Mouse (Mus musculus) liver, embryonic 14.5 days (tissue): Measurements from ENCODE around the gene Kpna7. TPM values are rescaled to one million over a fixed set of nuclear protein-coding genes. Genes with fewer than 3 reads are reported as not detected.

ENCODE experiments used
- ATAC-seq: fragments of 200-750 bp; cut with Nextera tagmentation; 2 replicates; pipeline ENCODE4 v1.8.0; 2017; ENCODE audit warnings: moderate number of reproducible peaks, mild to moderate bottlenecking, moderate library complexity; ENCODE audit not compliant: insufficient read depth
- DNase-seq, 3 experiments: peaks; one replicate each; pipeline ENCODE4 v3.0.0-alpha.2; 2012 to 2013; ENCODE audit warnings: low read depth in 3 of 3, low spot score in 3 of 3
- H3K27ac ChIP-seq: fragments of 300-500 bp; sonication (generic); 2 replicates; pipeline ENCODE4 v1.5.1; 2014; ENCODE audit warnings: moderate library complexity, mild to moderate bottlenecking, control low read depth, inconsistent platforms
- H3K27me3 ChIP-seq: fragments of 300-500 bp; sonication (generic); 2 replicates; pipeline ENCODE4 v1.6.1; 2014; ENCODE audit warnings: mild to moderate bottlenecking, low read length, moderate library complexity; ENCODE audit not compliant: control insufficient read depth, insufficient read depth
- H3K36me3 ChIP-seq: fragments of 300-500 bp; sonication (generic); replicated peaks from 2 replicates; pipeline ENCODE4 v1.6.1; 2014; ENCODE audit warnings: low read depth; ENCODE audit not compliant: control insufficient read depth, insufficient read depth
- H3K4me1 ChIP-seq, 2 experiments: fragments of 200-500 bp in 1 of 2; fragments of 300-500 bp in 1 of 2; sonication (generic) in 1 of 2; replicated peaks; 2 replicates each; pipeline ENCODE4 v1.6.1; 2012 to 2014; ENCODE audit warnings: antibody characterized with exemption in 1 of 2, inconsistent platforms in 1 of 2, low read length in 1 of 2; ENCODE audit not compliant: control insufficient read depth in 2 of 2, insufficient read depth in 2 of 2
- H3K4me2 ChIP-seq: fragments of 300-500 bp; sonication (generic); 2 replicates; pipeline ENCODE4 v1.6.1; 2014; ENCODE audit warnings: low read depth, mild to moderate bottlenecking, control low read depth, moderate library complexity
- H3K4me3 ChIP-seq, 2 experiments: fragments of 200-500 bp in 1 of 2; fragments of 300-500 bp in 1 of 2; sonication (generic) in 1 of 2; 2 replicates each; pipeline ENCODE4 v1.5.1; 2012 to 2014; ENCODE audit warnings: low read depth in 2 of 2, low read length in 2 of 2, mild to moderate bottlenecking in 2 of 2, control low read depth in 1 of 2, inconsistent platforms in 1 of 2, moderate library complexity in 1 of 2; ENCODE audit not compliant: insufficient read depth in 1 of 2
- H3K9ac ChIP-seq: fragments of 300-500 bp; sonication (generic); replicated peaks from 2 replicates; pipeline ENCODE4 v1.6.1; 2014; ENCODE audit warnings: mild to moderate bottlenecking, control low read depth, moderate library complexity
- H3K9me3 ChIP-seq: fragments of 300-500 bp; sonication (generic); 2 replicates; pipeline ENCODE4 v1.6.1; 2016; ENCODE audit warnings: low read length, mixed read lengths; ENCODE audit not compliant: control insufficient read depth
- CTCF ChIP-seq: IDR thresholded peaks from 2 replicates; pipeline ENCODE4 v1.5.1; 2016; ENCODE audit warnings: antibody characterized with exemption, low read depth, control low read depth
- EP300 ChIP-seq: IDR thresholded peaks from 2 replicates; pipeline ENCODE4 v1.6.1; 2016; ENCODE audit warnings: antibody characterized with exemption, low read depth
- WGBS: fragments of 180-500 bp; shearing (Covaris S2); extraction: QIAGEN DNeasy Blood & Tissue Kit; methylation state at CpG from one replicate; pipeline ENCODE4 v1.1.7; 2014; ENCODE audit not compliant: insufficient replicate concordance; 5-methylcytosine and 5-hydroxymethylcytosine counted together
- polyA plus RNA-seq, 2 experiments: library from polyadenylated mRNA; depleted of rRNA in 1 of 2; stranded (reverse) in 1 of 2; unstranded in 1 of 2; fragments of >200 nt; fragmentation: Nextera tagmentation in 1 of 2; extraction: Ambion mirVana in 1 of 2; gene quantifications; 2 replicates each; pipeline versions ENCODE4 v1.2.1 to v1.2.3; 2012 to 2014

Gene Kpna7
- polyA plus RNA-seq, 2 experiments = 0.04 to 0.11 TPM

DNA sequence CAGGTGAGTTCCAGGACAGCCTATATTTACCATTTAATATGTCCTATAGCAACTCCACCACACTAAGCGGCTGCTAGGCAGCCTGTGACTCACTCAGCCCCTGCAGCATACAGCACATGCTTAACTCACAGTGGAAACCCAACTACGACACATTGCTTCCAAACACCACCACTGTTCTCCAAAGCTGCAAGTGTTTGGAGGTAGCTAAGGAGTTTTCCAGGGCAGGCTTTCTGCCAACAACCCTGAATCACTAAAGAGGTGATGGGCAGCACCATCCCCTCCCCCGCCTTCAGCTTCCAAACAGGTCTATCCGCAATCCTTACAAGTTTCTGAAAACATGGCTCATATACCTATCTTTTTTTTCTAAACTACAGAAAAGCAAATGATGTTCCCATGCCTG, 134.0 kb downstream of the Kpna7 start:
- DNase-seq (no peak), ATAC-seq (no peak)
- Histone ChIP-seq H3K27ac (no peak overlapping the region), H3K4me2 (no peak overlapping the region), H3K4me1 (no peaks in the 10 kb centered on the region), H3K27me3 (no peaks in the 10 kb centered on the region), H3K4me3 (no peak overlapping the region), H3K9ac (no peak overlapping the region), H3K36me3 (no peaks in the 10 kb centered on the region), H3K9me3 (no peaks in the 10 kb centered on the region)
- TF ChIP-seq EP300 (no peak), CTCF (no peak)
- WGBS = 55% methylated on average over 4 of the region's 4 CpGs

DNA sequence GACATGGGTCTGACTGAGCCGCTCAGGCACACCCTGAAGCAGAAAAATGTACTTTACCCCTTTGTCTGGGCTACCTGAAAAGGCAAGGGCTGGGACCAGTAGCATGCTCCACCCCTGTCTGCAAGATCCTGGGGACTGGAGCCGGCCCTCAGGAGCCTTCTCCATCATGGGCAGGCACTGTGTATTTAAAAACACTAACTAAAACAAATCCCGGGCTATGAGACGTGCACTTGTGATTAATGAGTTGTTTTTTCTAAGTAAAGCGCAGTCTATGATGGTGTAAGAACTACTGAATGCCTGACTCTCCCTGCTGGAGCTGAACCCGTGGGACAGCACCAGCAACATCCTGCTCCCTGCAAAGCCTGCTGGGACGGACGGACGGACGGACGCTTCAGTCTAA, 135.4 kb downstream of the Kpna7 start:
- Histone ChIP-seq H3K4me1 (0 out of 4 replicates have a peak, but pooled peaks cover 0 to 1% of the 10 kb centered on the region in 2 experiments), H3K27ac (no peak overlapping the region), H3K9ac (no peak overlapping the region), H3K27me3 (no peaks in the 10 kb centered on the region), H3K4me2 (no peak overlapping the region), H3K4me3 (no peak overlapping the region), H3K9me3 (no peaks in the 10 kb centered on the region), H3K36me3 (no peaks in the 10 kb centered on the region)
- WGBS = 65% methylated on average over 11 of the region's 11 CpGs
- ATAC-seq = no peak
- TF ChIP-seq EP300 = no peak
- no peak for TF ChIP-seq CTCF
- DNase-seq = no peak

DNA sequence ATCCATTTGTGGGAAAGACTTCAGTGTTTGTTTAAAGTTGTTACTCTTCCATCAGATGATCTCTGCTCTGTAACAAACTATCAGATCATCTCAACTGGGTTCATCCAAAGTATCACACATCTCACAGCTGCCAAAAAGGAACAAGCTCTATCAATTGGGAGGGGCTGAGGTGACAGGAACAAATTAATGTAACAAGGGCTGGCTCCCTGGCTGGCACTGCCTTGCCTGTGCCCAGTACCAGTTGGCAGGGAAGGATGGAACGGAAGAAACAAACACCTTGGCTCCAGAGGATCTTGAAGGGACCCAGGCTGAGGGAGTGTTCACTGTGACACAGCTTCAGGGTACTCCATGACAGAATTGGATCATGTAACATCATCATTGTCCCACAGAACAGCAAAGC, 135.8 kb downstream of the Kpna7 start:
- H3K4me1 ChIP-seq = 0 out of 4 replicates have a peak, but pooled peaks cover 0 to 1% of the 10 kb centered on the region in 2 experiments
- WGBS = 64% methylated on average over 1 of the region's 1 CpGs
- TF ChIP-seq CTCF = no peak
- TF ChIP-seq EP300 = no peak
- no peak overlapping the region for H3K9ac ChIP-seq
- DNase-seq (no peak), ATAC-seq (no peak)
- no peak overlapping the region for H3K4me2 ChIP-seq
- H3K27ac ChIP-seq = no peak overlapping the region
- H3K27me3 ChIP-seq = no peaks in the 10 kb centered on the region
- H3K4me3 ChIP-seq = no peak overlapping the region
- no peaks in the 10 kb centered on the region for H3K36me3 ChIP-seq
- H3K9me3 ChIP-seq = no peaks in the 10 kb centered on the region

DNA sequence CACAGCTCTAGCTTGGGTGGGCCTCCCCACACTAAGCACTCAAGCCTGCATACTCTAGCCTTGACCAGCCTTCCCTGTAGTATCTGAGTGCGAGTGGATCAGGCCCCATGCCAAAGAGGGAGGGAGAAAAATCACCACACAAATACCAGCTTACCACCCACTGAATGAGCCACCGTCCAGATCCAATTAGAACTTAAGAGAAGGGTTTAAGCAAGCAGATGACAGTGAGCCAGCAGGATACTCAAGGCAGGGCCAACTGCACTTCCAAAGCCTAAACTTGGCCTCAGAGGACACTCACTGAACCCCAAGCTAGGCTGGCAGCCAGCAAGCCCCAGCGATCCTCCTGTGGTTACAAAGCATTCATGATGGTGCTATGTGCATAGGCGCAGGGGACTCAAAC, 137.8 kb downstream of the Kpna7 start:
- DNase-seq (no peak), ATAC-seq (no peak)
- no peak overlapping the region for H3K4me3 ChIP-seq
- H3K27ac ChIP-seq = no peak overlapping the region
- H3K4me1 ChIP-seq = 0 out of 4 replicates have a peak, but pooled peaks cover 0 to 1% of the 10 kb centered on the region in 2 experiments
- no peak overlapping the region for H3K4me2 ChIP-seq
- 58% methylated on average over 4 of the region's 4 CpGs for WGBS
- no peak overlapping the region for H3K9ac ChIP-seq
- H3K9me3 ChIP-seq = no peaks in the 10 kb centered on the region
- no peak for TF ChIP-seq EP300
- no peak for TF ChIP-seq CTCF
- H3K27me3 ChIP-seq = no peaks in the 10 kb centered on the region
- H3K36me3 ChIP-seq = no peaks in the 10 kb centered on the region

DNA sequence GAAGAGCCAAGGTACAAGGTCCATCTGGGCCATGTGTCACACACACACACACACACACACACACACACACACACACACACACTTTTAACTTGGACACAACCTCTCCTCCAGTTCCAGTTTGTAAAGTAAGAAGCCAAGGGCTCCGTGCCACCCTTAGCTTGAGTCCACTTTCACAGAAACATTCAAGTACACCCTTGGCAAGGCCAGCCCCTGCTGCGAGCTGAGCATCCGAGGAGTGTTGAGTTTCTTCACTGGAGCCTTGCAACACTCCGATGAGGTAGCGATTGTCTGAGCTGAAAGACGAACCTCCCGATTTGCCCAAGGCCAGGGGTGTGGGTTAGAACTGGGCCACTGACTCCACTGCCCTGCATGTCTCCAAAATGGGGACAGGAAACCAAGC, 138.9 kb downstream of the Kpna7 start:
- ATAC-seq (no peak), DNase-seq (no peak)
- Histone ChIP-seq H3K9me3 (no peaks in the 10 kb centered on the region), H3K27me3 (no peaks in the 10 kb centered on the region), H3K4me1 (0 out of 4 replicates have a peak, but pooled peaks cover 0 to 1% of the 10 kb centered on the region in 2 experiments), H3K9ac (no peak overlapping the region), H3K36me3 (no peaks in the 10 kb centered on the region), H3K4me2 (no peak overlapping the region), H3K4me3 (no peak overlapping the region), H3K27ac (no peak overlapping the region)
- TF ChIP-seq EP300 (no peak), CTCF (no peak)
- WGBS = 58% methylated on average over 7 of the region's 7 CpGs
